Comparison of ENCODE assay signal across 21 mouse cellular contexts in genomic region chr11:47211531-47211930, GRCm38 (mm10).
DNase-seq lines count a peak whose midpoint lies in the region; ATAC-seq and TF ChIP-seq lines count a peak whose summit lies in the region.
"Had no signal": no experiment of that assay in that cellular context is flagged by ENCODE, and none has a peak within 500 bp of the region (broad histone marks: within the 10 kb centered on the region; RNA-seq: fewer than 3 reads in every experiment).

No protein-coding gene starts in this region.

- no peak for TF ChIP-seq CTCF in layer of hippocampus, adult 2 months (conservative IDR thresholded peaks at IDR 0.05)

- ATAC-seq in frontal cortex, adult (ENCODE audit: low TSS enrichment): peak; percentile 64
- ATAC-seq: CD4-positive, CD25-positive, alpha-beta regulatory T cell, adult 4 months; forebrain, embryonic 13.5 days; forebrain, embryonic 15.5 days; forebrain, postnatal 0 days; Patski had no signal

- no peak for DNase-seq in frontal cortex, postnatal 10 days (ENCODE audit: low spot score in 2 of 2)
- peak; percentile 3 for DNase-seq in right cerebral cortex, adult 18-20 months
- no peak for DNase-seq in right cerebral cortex, postnatal 14 days
- DNase-seq in layer of hippocampus, adult 2 months (ENCODE audit: low spot score in 2 of 2): no peak
- DNase-seq: adrenal gland, adult 2 months; adrenal gland, postnatal 10 days; adrenal gland, postnatal 25 days; B cell, adult 2 months; cerebellum, adult 11-12 months; cerebellum, adult 2 months; cerebellum, adult 9-10 months; cerebellum, postnatal 10 days; cerebellum, postnatal 25 days; forebrain, postnatal 0 days had no signal

- H3K27ac ChIP-seq in layer of hippocampus, adult 2 months: no peak overlapping the region
- H3K27ac ChIP-seq: embryonic facial prominence, embryonic 10.5 days; embryonic facial prominence, embryonic 12.5 days; forebrain, embryonic 13.5 days; forebrain, embryonic 15.5 days had no signal

- H3K4me3 ChIP-seq in layer of hippocampus, adult 2 months: no peak overlapping the region
- H3K4me3 ChIP-seq: embryonic facial prominence, embryonic 10.5 days; embryonic facial prominence, embryonic 12.5 days; forebrain, embryonic 13.5 days; forebrain, embryonic 15.5 days had no signal
